Mouse (Mus musculus) C2C12 (cell line): ENCODE data around the gene Atp1b2. TPM values are rescaled to one million over a fixed set of nuclear protein-coding genes. Genes with fewer than 3 reads are reported as not detected.

Source experiments
- H3K27me3 ChIP-seq: one replicate; pipeline ENCODE4 v1.6.1; 2011; ENCODE audit not compliant: control insufficient read depth, insufficient read depth, insufficient read length
- H3K36me3 ChIP-seq: one replicate; pipeline ENCODE4 v1.6.1; 2011; ENCODE audit not compliant: control insufficient read depth, insufficient read depth
- H3K4me3 ChIP-seq: one replicate; pipeline ENCODE4 v1.5.1; 2011; ENCODE audit warnings: mild to moderate bottlenecking, control low read depth; ENCODE audit not compliant: poor library complexity, insufficient read depth, severe bottlenecking
- H3K79me2 ChIP-seq: one replicate; pipeline ENCODE4 v1.6.1; 2011; ENCODE audit not compliant: control insufficient read depth, insufficient read depth
- H3K79me3 ChIP-seq: one replicate; pipeline ENCODE4 v1.6.1; 2011; ENCODE audit warnings: low read depth, control low read depth
- H3ac ChIP-seq: one replicate; pipeline ENCODE3; 2011; ENCODE audit warnings: low read depth; ENCODE audit not compliant: control insufficient read depth, insufficient read length
- CEBPB ChIP-seq: IDR thresholded peaks from one replicate; pipeline ENCODE4 v1.6.1; 2011; ENCODE audit warnings: low read depth, mild to moderate bottlenecking, control low read depth, moderate library complexity
- CTCF ChIP-seq: IDR thresholded peaks from one replicate; pipeline ENCODE4 v1.5.1; 2011; ENCODE audit not compliant: control insufficient read depth, insufficient read depth, insufficient read length
- FOSL1 ChIP-seq: IDR thresholded peaks from one replicate; pipeline ENCODE4 v1.8.0; 2011; ENCODE audit warnings: mild to moderate bottlenecking, low read length; ENCODE audit not compliant: poor library complexity, insufficient read depth, severe bottlenecking
- MAX ChIP-seq: IDR thresholded peaks from one replicate; pipeline ENCODE4 v1.6.1; 2011; ENCODE audit warnings: mild to moderate bottlenecking, control low read depth
- MYOD1 ChIP-seq: IDR thresholded peaks from one replicate; pipeline ENCODE4 v1.6.1; 2011; ENCODE audit warnings: low read depth; ENCODE audit not compliant: control insufficient read depth, insufficient read length
- MYOG ChIP-seq: IDR thresholded peaks from one replicate; pipeline ENCODE4 v1.6.1; 2011; ENCODE audit not compliant: control insufficient read depth, insufficient read length; ENCODE audit errors: extremely low read depth
- USF1 ChIP-seq: IDR thresholded peaks from one replicate; pipeline ENCODE4 v1.6.1; 2011; ENCODE audit warnings: low read depth, mild to moderate bottlenecking, control low read depth, moderate library complexity
- polyA plus RNA-seq: library from polyadenylated mRNA; unstranded; fragments of >200 nt; fragmentation: generic; extraction: Trizol; gene quantifications from one replicate; pipeline ENCODE4 v1.2.1, GENCODE M21; 2012; ENCODE audit warnings: missing spikeins

The Atp1b2 gene
- polyA plus RNA-seq, 1 experiment, result 0.20 TPM

- no peak overlapping the region for H3ac ChIP-seq
- peaks cover 51% of the 10 kb centered on the region for H3K36me3 ChIP-seq
- H3K27me3 ChIP-seq, result no peaks in the 10 kb centered on the region
- peaks cover 3% of the 10 kb centered on the region for H3K79me3 ChIP-seq
- TF ChIP-seq CEBPB (no peak), FOSL1 (no peak), MYOG (no peak), MYOD1 (no peak), CTCF (no peak), USF1 (no peak), MAX (no peak)
- H3K4me3 ChIP-seq, result no peak overlapping the region
- H3K79me2 ChIP-seq, result peaks cover 16% of the 10 kb centered on the region
Observed at GRCm38 (mm10) chr11:69564391-69564790, 41.4 kb downstream of the Atp1b2 start.

- TF ChIP-seq MYOG, result no peak
- TF ChIP-seq FOSL1, result no peak
- no peak for TF ChIP-seq CEBPB
- TF ChIP-seq MYOD1, result no peak
- TF ChIP-seq USF1, result no peak
- TF ChIP-seq CTCF, result no peak
- TF ChIP-seq MAX, result no peak
- Histone ChIP-seq H3K4me3 (no peak overlapping the region), H3ac (no peak overlapping the region), H3K36me3 (peaks cover 48% of the 10 kb centered on the region), H3K27me3 (no peaks in the 10 kb centered on the region), H3K79me2 (peaks cover 12% of the 10 kb centered on the region), H3K79me3 (peaks cover 3% of the 10 kb centered on the region)
Observed at GRCm38 (mm10) chr11:69563373-69563772, 42.4 kb downstream of the Atp1b2 start.

- no peak overlapping the region for H3K4me3 ChIP-seq
- H3ac ChIP-seq, result no peak overlapping the region
- H3K79me2 ChIP-seq, result no peaks in the 10 kb centered on the region
- H3K36me3 ChIP-seq, result peaks cover 36% of the 10 kb centered on the region
- H3K79me3 ChIP-seq, result peaks cover 2% of the 10 kb centered on the region
- H3K27me3 ChIP-seq, result no peaks in the 10 kb centered on the region
- no peak for TF ChIP-seq USF1
- TF ChIP-seq CTCF, result no peak
- no peak for TF ChIP-seq MYOG
- no peak for TF ChIP-seq MAX
- TF ChIP-seq CEBPB, result no peak
- no peak for TF ChIP-seq FOSL1
- no peak for TF ChIP-seq MYOD1
Observed at GRCm38 (mm10) chr11:69560896-69561854, 44.6 kb downstream of the Atp1b2 start.

GRCm38 (mm10) chr11:69559851-69560765, 45.6 kb downstream of the Atp1b2 start, which contains the start of gene Efnb3:
Gene Efnb3 (minus strand): TSS chr11:69560205.
- TF ChIP-seq CEBPB, result no peak
- no peak for TF ChIP-seq USF1
- TF ChIP-seq MYOD1, result no peak
- TF ChIP-seq FOSL1, result no peak
- TF ChIP-seq MAX, result no peak
- TF ChIP-seq CTCF, result no peak
- no peak for TF ChIP-seq MYOG
- Histone ChIP-seq H3K27me3 (no peaks in the 10 kb centered on the region), H3ac (no peak within 1 kb of the TSS), H3K79me2 (no peaks in the 10 kb centered on the region), H3K79me3 (no peaks in the 10 kb centered on the region), H3K4me3 (no peak within 1 kb of the TSS), H3K36me3 (peaks cover 29% of the 10 kb centered on the region)

GRCm38 (mm10) chr11:69559183-69559582, 46.6 kb downstream of the Atp1b2 start:
- no peaks in the 10 kb centered on the region for H3K79me2 ChIP-seq
- no peak overlapping the region for H3K4me3 ChIP-seq
- peaks cover 23% of the 10 kb centered on the region for H3K36me3 ChIP-seq
- no peaks in the 10 kb centered on the region for H3K79me3 ChIP-seq
- H3K27me3 ChIP-seq, result no peaks in the 10 kb centered on the region
- no peak for TF ChIP-seq USF1
- TF ChIP-seq CEBPB, result no peak
- TF ChIP-seq MYOD1, result no peak
- no peak for TF ChIP-seq FOSL1
- no peak for TF ChIP-seq CTCF
- TF ChIP-seq MYOG, result no peak
- TF ChIP-seq MAX, result no peak
- H3ac ChIP-seq, result no peak overlapping the region
